Mouse (Mus musculus): ENCODE measurements at regions not wholly inside any gene's neighbourhood (a gene's known extent, or its start where the extent isn't known, plus 50 kb on each side); places are given as distances from the start of the nearest gene placed in this dataset.
"Not testable (repeated sequence)": the region's sequence is repeated elsewhere in the genome, so short reads cannot be mapped to it uniquely, and the experiment has no call there.

GRCm38 (mm10) chr1:185957557-185957956 is 159.6 kb downstream of the Lyplal1 start:
- no peak for DNase-seq

GRCm38 (mm10) chr1:185958276-185958675 is 158.8 kb downstream of the Lyplal1 start:
- DNase-seq, result no peak

- no peak for DNase-seq
These were observed 154.5 kb downstream of the Lyplal1 start for GRCm38 (mm10) chr1:185962606-185963005.

GRCm38 (mm10) chr1:185963773-185964172 is 153.3 kb downstream of the Lyplal1 start:
- no peak for DNase-seq

GRCm38 (mm10) chr1:185964426-185964825 is 152.7 kb downstream of the Lyplal1 start:
- DNase-seq, result no peak

- no peak for DNase-seq
These were observed 149.9 kb downstream of the Lyplal1 start for GRCm38 (mm10) chr1:185967227-185967626.

DNA sequence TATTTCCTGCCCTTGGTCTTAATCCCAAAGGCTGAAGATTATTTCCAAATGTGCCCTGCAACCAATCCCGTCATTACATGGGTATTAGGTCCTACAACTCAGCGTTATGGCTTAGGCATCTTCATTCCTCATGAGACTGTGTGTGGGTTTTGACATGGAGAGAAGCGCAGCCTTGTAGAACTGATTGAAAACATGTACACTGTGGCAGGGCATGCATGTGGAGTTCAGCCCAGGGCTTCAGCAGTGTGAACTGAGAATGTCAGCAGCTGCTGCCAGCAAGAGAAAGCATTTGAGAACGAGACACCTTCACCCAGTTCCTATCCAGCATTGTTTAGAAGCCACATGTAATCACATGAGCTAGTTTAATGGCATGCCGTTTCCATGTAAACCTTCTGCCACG is 149.3 kb downstream of the Lyplal1 start:
- DNase-seq, result no peak

DNA sequence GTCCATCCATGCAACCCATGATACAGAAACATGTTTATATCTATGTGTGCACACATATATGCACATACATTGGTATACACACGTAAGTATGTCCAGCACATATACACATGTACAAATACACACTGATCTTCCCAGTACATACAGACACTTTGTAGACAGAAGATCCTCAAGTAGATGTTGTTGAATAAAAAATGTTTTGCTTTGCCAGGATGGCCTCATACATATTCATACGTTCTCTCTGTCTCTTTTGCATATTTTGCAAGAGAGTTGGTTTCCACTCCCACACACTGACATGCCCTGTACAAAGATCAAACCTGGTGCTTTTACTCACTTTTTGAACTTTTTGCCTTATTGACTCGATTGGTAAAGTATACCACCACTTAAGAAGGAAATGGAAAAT is 148.5 kb downstream of the Lyplal1 start:
- no peak for DNase-seq

DNA sequence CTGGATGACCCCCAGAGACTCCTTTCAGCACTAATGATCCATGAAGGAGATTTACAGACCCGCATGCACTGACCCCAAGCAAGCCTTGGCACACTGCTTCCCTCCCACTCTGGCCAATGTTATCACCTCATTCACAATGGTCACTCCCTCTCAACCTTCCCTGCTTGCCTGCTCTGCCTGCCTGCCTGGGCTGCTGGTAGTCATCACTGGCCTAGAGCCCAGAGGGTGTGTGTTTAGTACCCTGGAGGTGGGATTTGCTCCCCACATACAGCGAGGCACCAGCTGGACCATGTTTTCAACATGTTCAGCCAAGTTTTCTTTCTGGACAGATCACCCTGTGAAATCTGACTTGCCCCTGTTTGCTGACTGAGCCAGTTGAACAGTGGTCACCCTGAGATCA is 147.9 kb downstream of the Lyplal1 start:
- no peak for DNase-seq

DNA sequence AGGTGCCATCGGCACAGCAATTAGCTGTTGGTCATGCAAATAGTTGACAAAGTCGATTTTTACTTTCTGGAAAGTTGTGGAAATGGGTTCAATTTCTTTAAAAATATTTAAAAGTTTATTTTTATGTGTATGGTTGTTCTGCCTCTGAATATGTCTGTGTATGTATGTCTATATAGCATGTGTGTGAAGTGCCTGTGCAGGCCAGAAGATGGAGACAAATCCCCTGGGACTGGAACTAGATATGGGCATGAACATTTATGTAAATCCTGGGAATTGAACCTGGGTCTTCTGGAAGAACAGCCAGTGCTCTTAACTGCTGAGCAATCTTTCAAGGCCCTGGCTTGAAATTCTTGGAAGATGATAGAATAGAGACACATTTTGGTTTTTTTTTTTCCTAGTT is 140.0 kb downstream of the Lyplal1 start:
- no peak for DNase-seq

DNA sequence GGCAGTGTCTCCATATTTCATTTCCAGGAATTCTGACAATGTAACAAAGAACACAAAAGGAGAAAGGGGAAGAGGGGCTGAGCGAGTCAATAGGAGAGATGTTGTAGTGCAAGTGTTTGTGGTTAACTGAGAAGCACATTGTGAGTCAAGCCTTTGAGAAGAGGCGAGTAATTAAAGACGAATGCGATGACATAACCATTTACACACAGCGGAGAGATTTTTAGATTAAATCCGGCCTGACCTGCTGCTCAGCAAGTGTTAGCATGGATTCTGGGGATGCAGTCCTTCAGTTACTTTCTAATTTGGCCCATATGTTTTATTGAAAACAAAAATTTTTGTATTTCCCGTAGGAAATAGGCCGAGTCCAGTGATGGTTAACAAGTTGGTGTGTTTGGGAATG is 127.7 kb downstream of the Lyplal1 start:
- DNase-seq, result no peak

GRCm38 (mm10) chr1:186000066-186000465 is 117.0 kb downstream of the Lyplal1 start:
- DNase-seq, result not testable (repeated sequence)

DNA sequence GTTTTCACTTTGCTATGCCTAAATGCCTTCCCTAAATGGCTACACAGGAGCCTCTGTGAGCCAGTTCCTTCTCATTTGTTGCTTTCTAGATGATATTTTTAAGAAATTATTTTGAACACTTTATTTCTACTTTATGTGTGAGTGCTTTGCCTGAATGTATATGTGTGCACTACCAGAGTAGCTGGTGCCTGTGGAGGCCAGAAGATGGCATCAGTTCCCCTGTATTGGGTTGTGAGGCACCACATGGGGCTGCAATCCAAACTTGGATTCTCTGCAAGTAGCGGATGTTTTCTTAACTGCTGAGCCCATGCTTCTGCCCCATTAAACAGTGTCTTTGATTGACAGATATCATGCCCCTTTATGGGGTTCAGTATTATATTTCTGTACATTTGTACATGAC is 103.7 kb downstream of the Lyplal1 start:
- DNase-seq, result no peak

DNA sequence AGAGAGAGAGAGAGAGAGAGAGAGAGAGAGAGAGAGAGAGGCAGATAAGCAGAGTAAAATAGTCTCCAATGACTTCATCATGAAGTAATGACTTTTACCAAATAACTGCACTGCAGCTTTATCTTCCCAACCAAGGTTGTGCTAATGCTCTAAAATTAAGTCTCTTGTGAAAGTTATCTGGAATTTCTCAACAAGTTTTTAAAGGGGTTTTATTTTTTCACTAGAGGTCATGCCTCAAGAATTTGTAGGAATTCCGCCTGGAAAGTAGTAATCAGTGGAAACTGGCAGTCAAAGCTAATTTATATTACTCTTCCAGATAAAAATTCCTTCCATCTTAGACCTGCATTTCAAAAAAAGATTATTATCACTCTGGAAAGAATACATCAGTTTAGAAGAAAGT is 102.9 kb downstream of the Lyplal1 start:
- DNase-seq, result no peak

DNA sequence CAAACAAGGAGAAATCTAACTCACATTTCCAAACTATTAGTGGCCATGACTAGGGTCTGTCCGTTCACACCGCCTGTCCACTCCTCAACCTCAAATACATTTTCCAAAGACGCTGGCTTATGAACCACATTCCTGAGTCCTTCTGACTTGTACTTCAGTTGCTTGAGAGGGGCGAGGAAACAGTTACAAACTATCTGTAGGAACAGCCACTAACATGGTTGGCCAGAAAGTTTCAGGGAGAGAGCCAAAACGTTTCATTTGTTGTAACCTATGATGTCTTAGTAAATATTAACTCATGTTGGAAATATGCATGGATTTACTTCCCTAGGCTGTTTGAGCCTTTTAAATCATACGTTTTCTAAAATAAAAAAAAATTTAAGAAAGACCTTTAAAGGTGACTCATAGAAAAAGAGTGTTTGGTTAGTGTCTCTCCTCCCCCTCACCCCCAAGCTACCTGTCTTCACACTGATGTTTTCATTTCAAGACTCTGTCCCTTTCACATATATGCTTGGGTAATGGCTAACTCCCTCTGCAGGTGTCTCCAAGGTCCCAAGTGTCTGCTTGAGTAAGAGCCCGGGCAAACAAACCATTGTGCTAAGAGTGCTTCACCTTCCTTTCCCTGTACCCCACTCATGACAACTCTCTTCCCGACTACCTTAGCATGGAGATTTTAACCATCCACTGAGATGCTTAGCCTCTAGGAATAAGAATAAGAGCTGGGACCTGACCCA is 101.1 kb downstream of the Lyplal1 start:
- no peak for DNase-seq

DNA sequence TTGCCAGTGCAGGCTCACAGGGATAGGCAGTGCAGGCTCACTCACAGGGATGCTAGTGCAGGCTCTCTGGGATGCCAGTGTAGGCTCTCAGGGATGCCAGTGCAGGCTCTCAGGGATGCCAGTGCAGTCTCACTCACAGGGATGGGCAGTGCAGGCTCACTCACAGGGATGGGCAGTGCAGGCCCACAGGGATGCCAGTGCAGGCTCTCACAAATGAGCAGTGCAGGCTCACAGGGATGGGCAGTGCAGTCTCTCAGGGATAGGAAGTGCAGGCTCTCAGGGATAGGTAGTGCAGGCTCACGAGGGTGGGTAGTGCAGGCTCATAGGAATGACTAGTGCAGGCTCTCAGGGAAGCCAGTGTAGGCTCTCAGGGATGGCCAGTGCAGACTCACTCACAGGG is 99.6 kb downstream of the Lyplal1 start:
- no peak for DNase-seq

DNA sequence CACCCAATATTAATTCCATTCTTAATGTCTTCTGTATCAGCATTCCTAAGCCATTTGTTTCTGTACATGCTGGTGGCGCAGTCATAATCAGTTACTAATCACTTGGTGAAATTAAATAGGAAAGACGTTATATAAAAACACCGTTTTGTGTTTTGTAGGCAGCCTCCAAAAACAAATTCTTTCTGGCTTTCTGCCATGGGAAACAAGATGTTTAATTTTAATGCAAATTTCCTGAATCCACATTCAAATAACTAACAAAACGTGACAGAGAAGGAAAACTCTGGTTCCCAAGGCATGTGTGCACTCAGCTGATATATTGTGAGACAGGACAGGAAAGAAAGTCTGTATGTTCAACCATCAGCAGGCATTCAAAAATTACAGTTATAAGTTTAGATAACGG is 97.6 kb downstream of the Lyplal1 start:
- DNase-seq, result no peak

DNA sequence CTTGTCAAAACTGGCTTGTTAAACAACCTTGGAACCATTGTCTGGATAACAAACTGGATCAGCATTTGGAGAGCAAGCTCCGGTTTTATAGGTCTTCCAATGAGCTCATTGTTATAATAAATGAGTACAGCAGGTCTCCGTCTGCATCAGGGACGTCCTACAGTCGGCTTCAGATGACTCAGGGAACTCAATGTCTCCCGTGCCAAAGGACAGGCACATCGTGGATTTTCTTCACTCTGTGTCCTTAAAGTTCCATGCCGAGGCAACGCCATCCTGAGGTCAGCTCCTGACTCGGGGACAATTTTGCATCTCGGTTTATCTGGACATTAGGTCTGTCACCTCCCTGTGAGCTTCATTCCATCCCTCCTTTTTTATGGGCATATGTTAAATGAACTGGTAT is 85.2 kb downstream of the Lyplal1 start:
- DNase-seq, result no peak

DNA sequence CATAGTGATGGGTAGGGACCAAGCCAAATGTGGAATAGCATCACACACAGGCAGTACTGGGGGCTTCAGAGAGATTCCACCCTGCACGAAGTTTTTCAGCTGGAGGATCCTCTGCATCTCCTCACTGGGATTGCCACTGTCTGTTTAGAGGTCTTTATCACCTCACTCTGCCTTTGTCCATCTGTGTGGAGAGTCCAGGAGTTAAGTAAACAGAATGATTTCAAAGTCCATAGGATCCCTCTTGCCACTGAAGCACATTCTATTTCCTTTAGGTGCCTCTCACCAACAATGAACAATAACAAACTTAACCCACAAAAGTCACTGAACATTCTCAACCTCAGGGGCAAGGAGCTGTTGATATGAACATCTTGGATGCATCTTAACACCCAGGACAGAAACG is 82.7 kb downstream of the Lyplal1 start:
- DNase-seq, result no peak
